Mouse (Mus musculus) kidney, adult 2 months (tissue): ENCODE results near the gene Gm42417. TPM values are rescaled to one million over a fixed set of nuclear protein-coding genes. Genes with fewer than 3 reads are reported as not detected.

Experiments
- DNase-seq: peaks from one replicate; pipeline ENCODE4 v3.0.0; 2021
- H3K27ac ChIP-seq: fragments of 200-500 bp; 2 replicates; pipeline ENCODE4 v1.5.1; 2012; ENCODE audit warnings: low read depth, low read length, control low read depth, inconsistent platforms; ENCODE audit not compliant: insufficient read depth
- H3K27me3 ChIP-seq: fragments of 200-500 bp; replicated peaks from 2 replicates; pipeline ENCODE4 v1.6.1; 2012; ENCODE audit warnings: mild to moderate bottlenecking, moderate library complexity, low read length, inconsistent platforms; ENCODE audit not compliant: control insufficient read depth, insufficient read depth
- H3K36me3 ChIP-seq: fragments of 200-500 bp; 2 replicates; pipeline ENCODE4 v1.6.1; 2012; ENCODE audit warnings: mild to moderate bottlenecking, moderate library complexity, low read length, inconsistent platforms; ENCODE audit not compliant: control insufficient read depth, insufficient read depth
- H3K4me1 ChIP-seq: fragments of 200-500 bp; 2 replicates; pipeline ENCODE4 v1.6.1; 2011; ENCODE audit warnings: low read length; ENCODE audit not compliant: control insufficient read depth, insufficient read depth
- H3K4me3 ChIP-seq: fragments of 200-500 bp; 2 replicates; pipeline ENCODE4 v1.5.1; 2011; ENCODE audit warnings: mild to moderate bottlenecking, low read depth, low read length, control low read depth; ENCODE audit not compliant: insufficient read depth
- CTCF ChIP-seq: fragments of 200-500 bp; conservative IDR thresholded peaks from 2 replicates; pipeline ENCODE4 v1.5.1; 2011; ENCODE audit warnings: low read depth, mild to moderate bottlenecking, control low read depth, low read length, moderate library complexity, mixed read lengths; ENCODE audit not compliant: insufficient read depth, insufficient read length
- POLR2A ChIP-seq: fragments of 200-500 bp; IDR thresholded peaks from one replicate; pipeline ENCODE4 v1.6.1; 2011; ENCODE audit warnings: low read depth, low read length, control low read depth
- WGBS: fragments of 180-500 bp; shearing (Covaris S2); methylation state at CpG from one replicate; pipeline ENCODE4 v1.1.7; 2018; 5-methylcytosine and 5-hydroxymethylcytosine counted together
- polyA plus RNA-seq: library from polyadenylated mRNA; depleted of rRNA; stranded (reverse); fragments of >200 nt; gene quantifications from 2 replicates; pipeline ENCODE4 v1.2.3, GENCODE M21; 2012

Gm42417 gene
- polyA plus RNA-seq, 1 experiment: not detected

GRCm38 (mm10) chr1:36557457-36558011 lies 18.3 kb upstream of the Gm42417 start:
- peak overlapping the region; percentile 75 for H3K4me3 ChIP-seq
- H3K4me1 ChIP-seq: peaks cover 3% of the 10 kb centered on the region; the same call in 1 of the 2 replicates
- no peaks in the 10 kb centered on the region for H3K36me3 ChIP-seq
- H3K27me3 ChIP-seq: no peaks in the 10 kb centered on the region
- TF ChIP-seq POLR2A (peak; percentile 11), CTCF (no peak)
- peak; percentile 88 for DNase-seq
- under 1% methylated on average over 48 of the region's 48 CpGs for WGBS
- H3K27ac ChIP-seq: peak overlapping the region; percentile 86

DNA sequence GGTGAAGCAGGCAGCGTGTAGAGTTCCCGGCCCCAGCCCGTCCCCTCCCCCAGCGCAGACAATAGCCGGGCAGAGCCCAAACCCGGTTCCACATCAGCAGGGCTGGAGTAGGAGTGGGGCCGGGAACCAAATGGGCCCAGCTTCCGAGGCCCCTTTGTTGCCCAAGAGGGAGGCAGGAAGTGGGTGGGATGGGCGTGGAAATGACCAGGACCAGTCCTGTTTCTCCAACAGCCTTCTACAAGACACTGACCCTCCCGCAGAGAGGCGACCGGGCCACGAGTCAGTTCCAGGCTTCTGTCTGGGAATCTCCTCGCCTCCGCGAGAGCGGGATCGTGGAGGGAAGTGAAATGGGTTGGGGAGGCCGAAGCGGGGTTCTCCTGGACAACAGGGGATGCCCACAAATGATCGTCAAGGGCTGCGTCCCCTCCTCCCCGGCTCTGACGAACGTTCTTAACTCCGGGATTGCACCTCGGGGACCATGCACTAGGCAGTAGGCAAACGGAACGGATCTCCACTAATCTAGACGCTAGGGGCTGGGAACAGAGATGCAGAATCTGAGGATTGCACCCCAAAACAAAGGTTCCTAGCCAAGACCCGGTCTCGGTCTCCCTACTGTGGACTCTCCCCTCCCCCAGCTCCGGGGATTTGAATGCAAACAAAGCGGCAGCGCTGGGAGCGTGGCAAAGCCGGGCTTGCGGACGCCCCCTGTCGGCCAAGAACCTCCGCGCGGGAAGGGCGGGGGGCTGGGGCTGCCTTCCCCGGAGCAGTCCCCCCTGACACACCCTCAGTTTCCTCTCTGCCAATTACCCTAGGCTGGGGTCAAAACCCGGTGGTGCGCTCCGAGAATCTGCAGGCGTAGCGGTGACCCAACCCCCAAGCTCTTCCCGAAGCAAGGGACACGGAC lies 17.6 kb upstream of the Gm42417 start:
- under 1% methylated on average over 52 of the region's 52 CpGs for WGBS
- DNase-seq: peak; percentile 93
- no peaks in the 10 kb centered on the region for H3K27me3 ChIP-seq
- H3K4me3 ChIP-seq: peak overlapping the region; percentile 75
- H3K36me3 ChIP-seq: no peaks in the 10 kb centered on the region
- peak; percentile 71 for TF ChIP-seq POLR2A
- peak; percentile 52 for TF ChIP-seq CTCF
- peaks cover 3% of the 10 kb centered on the region; the same call in 1 of the 2 replicates for H3K4me1 ChIP-seq
- H3K27ac ChIP-seq: peak overlapping the region; percentile 86

- TF ChIP-seq CTCF (no peak), POLR2A (no peak)
- peak; percentile 32 for DNase-seq
- WGBS: 39% methylated on average over 8 of the region's 8 CpGs
- H3K4me3 ChIP-seq: peak overlapping the region; percentile 75
- H3K36me3 ChIP-seq: no peaks in the 10 kb centered on the region
- peak overlapping the region; percentile 57 for H3K27ac ChIP-seq
- H3K4me1 ChIP-seq: peaks cover 3% of the 10 kb centered on the region; the same call in 1 of the 2 replicates
- H3K27me3 ChIP-seq: no peaks in the 10 kb centered on the region
Measured at GRCm38 (mm10) chr1:36555798-36556395, 16.7 kb upstream of the Gm42417 start.

DNA sequence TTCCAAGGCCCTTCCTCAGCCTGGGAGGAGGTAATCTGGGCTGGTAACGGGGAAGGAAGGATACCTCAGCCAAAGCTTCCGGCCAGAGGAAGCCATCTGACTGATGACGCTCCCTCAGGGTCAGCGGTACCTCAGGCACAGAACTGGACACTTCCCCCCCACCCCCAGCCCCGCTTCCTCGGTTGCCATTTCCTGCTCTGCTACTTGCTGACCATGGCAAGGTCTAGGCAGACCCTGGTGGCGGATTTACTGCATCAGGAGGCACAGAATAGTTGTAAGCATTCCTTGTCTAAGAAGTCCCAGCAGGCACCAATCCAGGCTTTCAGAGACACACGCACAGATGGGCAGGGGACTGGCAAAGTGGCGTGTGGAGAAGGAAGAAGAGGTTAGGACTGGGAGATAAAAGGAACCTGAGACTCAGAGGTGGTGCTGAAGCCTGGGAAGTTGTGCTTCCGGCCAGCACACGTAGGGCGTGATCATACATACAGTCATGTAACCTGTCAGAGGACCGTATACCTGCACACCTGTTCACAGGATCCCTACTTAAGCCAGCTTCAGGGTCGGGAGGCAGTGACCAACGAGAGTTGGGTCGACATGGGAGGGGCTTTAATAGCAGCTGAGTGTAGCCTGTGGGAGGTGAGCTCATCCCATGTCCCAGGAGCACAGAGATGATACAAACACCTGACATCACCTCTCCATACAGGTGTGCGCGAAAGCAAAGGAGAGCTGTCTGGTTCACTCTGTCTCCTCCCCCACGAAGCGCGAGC lies 15.6 kb upstream of the Gm42417 start:
- 57% methylated on average over 21 of the region's 21 CpGs for WGBS

GRCm38 (mm10) chr1:36552506-36552905 lies 13.3 kb upstream of the Gm42417 start:
- Histone ChIP-seq H3K27ac (no peak overlapping the region), H3K27me3 (no peaks in the 10 kb centered on the region), H3K4me1 (no peaks in the 10 kb centered on the region), H3K36me3 (no peaks in the 10 kb centered on the region), H3K4me3 (no peak overlapping the region)
- 60% methylated on average over 16 of the region's 16 CpGs for WGBS
- DNase-seq: no peak
- TF ChIP-seq POLR2A (no peak), CTCF (no peak)

More for the DNA sequence above, 15.6 kb upstream of the Gm42417 start:
- peak; percentile 78 for DNase-seq
- H3K4me3 ChIP-seq: peak overlapping the region; percentile 4; the same call in 1 of the 2 replicates
- TF ChIP-seq POLR2A (no peak), CTCF (no peak)
- no peaks in the 10 kb centered on the region for H3K27me3 ChIP-seq
- no peaks in the 10 kb centered on the region for H3K36me3 ChIP-seq
- H3K27ac ChIP-seq: peak overlapping the region; percentile 36
- peaks cover 3% of the 10 kb centered on the region; the same call in 1 of the 2 replicates for H3K4me1 ChIP-seq

DNA sequence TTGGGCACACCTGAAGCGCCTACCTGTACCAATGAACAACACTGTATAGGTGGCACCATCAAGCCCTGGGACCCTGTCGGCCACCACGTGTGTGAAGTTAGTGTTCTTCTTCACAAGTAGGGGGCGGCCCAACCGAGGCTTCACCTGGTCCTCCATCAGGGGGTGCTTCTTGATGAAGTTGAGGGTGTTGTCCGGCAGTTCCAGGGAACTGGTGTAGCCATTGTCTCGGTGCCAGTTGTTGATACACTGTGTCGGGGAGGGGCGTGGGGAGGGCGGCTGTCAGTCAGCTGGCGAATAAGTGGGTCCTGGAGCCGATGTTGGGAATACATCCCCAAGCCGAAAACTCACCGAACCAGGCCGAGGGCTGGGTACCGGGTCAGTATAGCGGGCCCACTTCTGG lies 12.7 kb upstream of the Gm42417 start:
- no peaks in the 10 kb centered on the region for H3K27me3 ChIP-seq
- DNase-seq: no peak
- no peaks in the 10 kb centered on the region for H3K36me3 ChIP-seq
- H3K4me3 ChIP-seq: no peak overlapping the region
- TF ChIP-seq POLR2A (no peak), CTCF (no peak)
- no peak overlapping the region for H3K27ac ChIP-seq
- WGBS: 81% methylated on average over 17 of the region's 17 CpGs
- H3K4me1 ChIP-seq: no peaks in the 10 kb centered on the region
